Mouse (Mus musculus) kidney, embryonic 14.5 days (tissue): Measurements from ENCODE around the gene Tyro3. TPM values are rescaled to one million over a fixed set of nuclear protein-coding genes. Genes with fewer than 3 reads are reported as not detected.
A peak's percentile ranks its signal among the peaks of the same experiment; 100 is the strongest.

Experiments used
- ATAC-seq: fragments of 200-750 bp; cut with Nextera tagmentation; 2 replicates; pipeline ENCODE4 v1.8.0; 2017; ENCODE audit warnings: moderate number of reproducible peaks, mild to moderate bottlenecking, moderate TSS enrichment, moderate library complexity; ENCODE audit not compliant: low FRiP score, low TSS enrichment
- H3K27ac ChIP-seq: fragments of 300-500 bp; sonication (generic); 2 replicates; pipeline ENCODE4 v1.5.1; 2014; ENCODE audit warnings: low read depth, mild to moderate bottlenecking, low read length, moderate library complexity, mixed read lengths
- H3K27me3 ChIP-seq: fragments of 300-500 bp; sonication (generic); 2 replicates; pipeline ENCODE4 v1.6.1; 2014; ENCODE audit warnings: mild to moderate bottlenecking, low read length; ENCODE audit not compliant: control insufficient read depth, insufficient read depth
- H3K36me3 ChIP-seq: fragments of 300-500 bp; sonication (generic); 2 replicates; pipeline ENCODE4 v1.6.1; 2014; ENCODE audit warnings: low read length, mixed read lengths; ENCODE audit not compliant: control insufficient read depth, insufficient read depth
- H3K4me1 ChIP-seq: fragments of 300-500 bp; sonication (generic); 2 replicates; pipeline ENCODE4 v1.6.1; 2014; ENCODE audit warnings: low read length, mixed read lengths; ENCODE audit not compliant: control insufficient read depth, insufficient read depth
- H3K4me2 ChIP-seq: fragments of 300-500 bp; sonication (generic); replicated peaks from 2 replicates; pipeline ENCODE4 v1.6.1; 2014; ENCODE audit warnings: low read depth, mild to moderate bottlenecking, low read length
- H3K4me3 ChIP-seq: fragments of 300-500 bp; sonication (generic); 2 replicates; pipeline ENCODE4 v1.5.1; 2014; ENCODE audit warnings: mild to moderate bottlenecking, low read length
- H3K9ac ChIP-seq: fragments of 300-500 bp; sonication (generic); 2 replicates; pipeline ENCODE4 v1.6.1; 2014; ENCODE audit warnings: low read depth, mild to moderate bottlenecking, low read length, moderate library complexity
- H3K9me3 ChIP-seq: fragments of 300-500 bp; sonication (generic); 2 replicates; pipeline ENCODE4 v1.6.1; 2016; ENCODE audit warnings: low read length; ENCODE audit not compliant: control insufficient read depth
- WGBS: fragments of 180-500 bp; shearing (Covaris S2); extraction: QIAGEN DNeasy Blood & Tissue Kit; methylation state at CpG from one replicate; pipeline ENCODE4 v1.1.7; 2014; 5-methylcytosine and 5-hydroxymethylcytosine counted together
- polyA plus RNA-seq: library from polyadenylated mRNA; unstranded; fragments of >200 nt; fragmentation: Nextera tagmentation; extraction: Ambion mirVana; gene quantifications from 2 replicates; pipeline ENCODE4 v1.2.1, GENCODE M21; 2014

Gene Tyro3
- polyA plus RNA-seq, 1 experiment from 2014 or later: 13.8 TPM

DNA sequence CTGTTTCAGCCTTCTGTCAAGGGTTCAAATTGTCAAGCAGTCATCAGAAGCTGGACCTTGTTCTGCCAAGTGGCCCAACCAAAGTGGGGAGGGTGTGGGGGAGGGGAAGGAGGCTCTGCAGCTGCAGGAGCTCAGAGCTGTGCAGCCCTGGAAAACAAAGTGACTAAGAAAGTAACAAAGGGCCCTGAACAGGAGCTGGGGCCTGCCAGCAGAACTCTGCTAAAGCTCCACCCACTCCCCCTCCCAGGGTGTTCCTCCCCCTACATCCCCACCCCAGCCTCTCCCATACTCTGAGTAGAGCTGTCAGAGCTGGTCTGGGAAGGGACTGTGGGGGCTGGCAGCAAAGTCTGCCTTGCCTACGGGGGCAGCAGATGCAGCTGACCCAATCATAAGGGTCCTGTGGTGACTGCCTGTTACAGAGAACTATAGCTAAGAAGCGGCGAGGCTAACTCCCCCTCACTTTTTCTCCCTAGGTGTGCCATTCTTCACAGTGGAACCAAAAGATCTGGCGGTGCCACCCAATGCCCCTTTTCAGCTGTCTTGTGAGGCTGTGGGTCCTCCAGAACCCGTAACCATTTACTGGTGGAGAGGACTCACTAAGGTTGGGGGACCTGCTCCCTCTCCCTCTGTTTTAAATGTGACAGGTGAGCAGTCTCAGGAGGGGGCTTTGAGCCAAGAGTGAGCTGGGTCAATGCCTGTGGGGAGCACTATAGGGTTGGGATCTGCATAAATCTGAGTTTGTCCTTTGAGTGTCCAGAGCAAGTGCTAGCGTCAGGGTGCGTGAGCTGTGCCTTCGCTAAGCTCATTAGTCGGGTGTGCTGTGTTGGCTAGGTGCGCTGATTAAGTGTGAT is 5.5 kb downstream of the Tyro3 start:
- Histone ChIP-seq H3K4me1 (peaks cover 25% of the 10 kb centered on the region; the same call in 1 of the 2 replicates), H3K9me3 (no peaks in the 10 kb centered on the region), H3K4me2 (no peak overlapping the region), H3K27me3 (peaks cover 8% of the 10 kb centered on the region; the same call in 1 of the 2 replicates), H3K27ac (0 out of 2 replicates have a peak overlapping the region, but pooled peaks have one; percentile 4), H3K36me3 (no peaks in the 10 kb centered on the region; the same call in 1 of the 2 replicates), H3K9ac (no peak overlapping the region), H3K4me3 (no peak overlapping the region)
- WGBS: 47% methylated on average over 10 of the region's 10 CpGs
- ATAC-seq: peak; percentile 43; the same call in 1 of the 2 replicates

- H3K4me1 ChIP-seq: peaks cover 27% of the 10 kb centered on the region; the same call in 1 of the 2 replicates
- H3K4me2 ChIP-seq: no peak overlapping the region
- H3K9ac ChIP-seq: no peak overlapping the region
- no peaks in the 10 kb centered on the region for H3K9me3 ChIP-seq
- H3K27ac ChIP-seq: no peak overlapping the region
- no peak for ATAC-seq
- WGBS: 30% methylated on average over 6 of the region's 6 CpGs
- peaks cover 8% of the 10 kb centered on the region; the same call in 1 of the 2 replicates for H3K27me3 ChIP-seq
- peaks cover 2% of the 10 kb centered on the region; the same call in 1 of the 2 replicates for H3K36me3 ChIP-seq
- H3K4me3 ChIP-seq: no peak overlapping the region
Observed at GRCm38 (mm10) chr2:119803618-119804274, 6.2 kb downstream of the Tyro3 start.

GRCm38 (mm10) chr2:119804275-119804628 is 6.7 kb downstream of the Tyro3 start:
- peaks cover 4% of the 10 kb centered on the region; the same call in 1 of the 2 replicates for H3K36me3 ChIP-seq
- H3K9ac ChIP-seq: no peak overlapping the region
- peaks cover 8% of the 10 kb centered on the region; the same call in 1 of the 2 replicates for H3K27me3 ChIP-seq
- no peak overlapping the region for H3K27ac ChIP-seq
- peaks cover 30% of the 10 kb centered on the region; the same call in 1 of the 2 replicates for H3K4me1 ChIP-seq
- H3K4me3 ChIP-seq: no peak overlapping the region
- no peak overlapping the region for H3K4me2 ChIP-seq
- 51% methylated on average over 5 of the region's 5 CpGs for WGBS
- ATAC-seq: no peak
- no peaks in the 10 kb centered on the region for H3K9me3 ChIP-seq

DNA sequence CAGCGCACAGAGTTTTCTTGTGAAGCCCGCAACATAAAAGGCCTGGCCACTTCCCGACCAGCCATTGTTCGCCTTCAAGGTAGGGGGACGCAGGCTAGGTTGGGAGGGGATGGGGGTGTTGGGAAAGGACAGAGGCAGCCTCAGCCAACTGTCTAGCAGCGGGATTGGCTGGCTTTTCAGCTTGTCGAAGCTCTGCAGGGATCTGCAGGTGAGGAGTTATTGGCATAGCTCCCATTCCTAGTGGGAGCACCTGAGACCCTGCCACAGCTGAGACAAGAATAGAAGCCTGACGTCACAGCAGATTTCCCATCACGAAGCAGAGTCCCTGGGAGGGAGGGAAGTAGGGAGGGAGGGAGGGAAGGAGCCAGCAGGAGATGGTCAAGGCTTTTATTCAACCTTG is 7.2 kb downstream of the Tyro3 start:
- Histone ChIP-seq H3K9ac (no peak overlapping the region), H3K36me3 (peaks cover 5% of the 10 kb centered on the region; the same call in 1 of the 2 replicates), H3K9me3 (no peaks in the 10 kb centered on the region), H3K27ac (no peak overlapping the region; the same call in 1 of the 2 replicates), H3K4me1 (peaks cover 30% of the 10 kb centered on the region; the same call in 1 of the 2 replicates), H3K4me2 (no peak overlapping the region), H3K4me3 (no peak overlapping the region), H3K27me3 (peaks cover 8% of the 10 kb centered on the region; the same call in 1 of the 2 replicates)
- WGBS: 51% methylated on average over 9 of the region's 9 CpGs
- ATAC-seq: no peak

GRCm38 (mm10) chr2:119805536-119805935 is 8.0 kb downstream of the Tyro3 start:
- peaks cover 11% of the 10 kb centered on the region; the same call in 1 of the 2 replicates for H3K36me3 ChIP-seq
- H3K9ac ChIP-seq: no peak overlapping the region

DNA sequence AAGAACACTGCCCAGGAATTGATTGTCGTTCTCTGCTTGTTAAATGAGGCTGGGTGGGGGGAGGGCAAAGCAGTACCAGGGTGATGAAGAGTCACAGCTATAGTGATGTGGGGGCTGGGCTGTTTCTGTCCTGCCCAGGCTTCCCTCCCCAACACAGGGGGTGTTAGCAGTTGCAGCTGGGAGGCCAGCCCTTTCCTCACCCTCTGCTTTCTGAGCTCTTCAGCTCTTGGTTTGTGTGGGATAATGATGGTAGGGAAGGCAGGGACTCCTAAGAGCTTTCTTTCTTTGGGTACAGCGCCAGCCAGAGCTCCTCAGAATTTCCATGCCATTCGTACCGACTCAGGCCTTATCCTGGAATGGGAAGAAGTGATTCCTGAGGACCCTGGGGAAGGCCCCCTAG is 10.9 kb downstream of the Tyro3 start:
- Histone ChIP-seq H3K4me1 (peaks cover 10% of the 10 kb centered on the region; the same call in 1 of the 2 replicates), H3K4me2 (no peak overlapping the region), H3K4me3 (no peak overlapping the region), H3K9ac (no peak overlapping the region), H3K36me3 (peaks cover 15% of the 10 kb centered on the region; the same call in 1 of the 2 replicates), H3K27me3 (no peaks in the 10 kb centered on the region), H3K27ac (no peak overlapping the region), H3K9me3 (no peaks in the 10 kb centered on the region)
- WGBS: 23% methylated on average over 4 of the region's 4 CpGs
- ATAC-seq: no peak

More at GRCm38 (mm10) chr2:119805536-119805935, 8.0 kb downstream of the Tyro3 start:
- Histone ChIP-seq H3K9me3 (no peaks in the 10 kb centered on the region), H3K27ac (no peak overlapping the region), H3K4me1 (peaks cover 25% of the 10 kb centered on the region; the same call in 1 of the 2 replicates), H3K27me3 (peaks cover 8% of the 10 kb centered on the region; the same call in 1 of the 2 replicates), H3K4me3 (no peak overlapping the region), H3K4me2 (no peak overlapping the region)
- no peak for ATAC-seq
- WGBS: 66% methylated on average over 8 of the region's 8 CpGs

DNA sequence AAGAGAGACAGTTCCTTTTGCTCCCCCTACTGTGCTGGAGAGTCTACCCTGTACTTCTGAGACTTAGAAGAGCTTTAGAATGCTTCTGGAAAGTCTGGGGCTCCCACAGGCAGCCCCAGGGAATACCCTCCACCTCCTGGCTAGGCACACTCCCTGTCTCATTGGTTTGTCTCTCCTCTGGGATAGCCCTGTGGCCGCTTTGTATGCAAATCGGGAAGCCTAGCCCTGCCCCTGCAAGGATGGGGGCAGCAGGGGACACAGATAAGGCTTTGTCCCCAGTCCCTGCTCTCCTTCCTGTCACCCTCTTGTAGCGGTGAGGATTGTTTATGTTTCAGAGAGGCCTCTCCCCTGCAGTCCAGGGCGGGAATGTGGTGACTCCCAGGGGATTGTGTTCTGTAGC is 11.3 kb downstream of the Tyro3 start:
- Histone ChIP-seq H3K9me3 (no peaks in the 10 kb centered on the region), H3K36me3 (peaks cover 15% of the 10 kb centered on the region; the same call in 1 of the 2 replicates), H3K27ac (no peak overlapping the region), H3K27me3 (no peaks in the 10 kb centered on the region), H3K4me3 (no peak overlapping the region), H3K9ac (no peak overlapping the region), H3K4me2 (no peak overlapping the region), H3K4me1 (peaks cover 5% of the 10 kb centered on the region; the same call in 1 of the 2 replicates)
- 29% methylated on average over 4 of the region's 4 CpGs for WGBS
- ATAC-seq: no peak

DNA sequence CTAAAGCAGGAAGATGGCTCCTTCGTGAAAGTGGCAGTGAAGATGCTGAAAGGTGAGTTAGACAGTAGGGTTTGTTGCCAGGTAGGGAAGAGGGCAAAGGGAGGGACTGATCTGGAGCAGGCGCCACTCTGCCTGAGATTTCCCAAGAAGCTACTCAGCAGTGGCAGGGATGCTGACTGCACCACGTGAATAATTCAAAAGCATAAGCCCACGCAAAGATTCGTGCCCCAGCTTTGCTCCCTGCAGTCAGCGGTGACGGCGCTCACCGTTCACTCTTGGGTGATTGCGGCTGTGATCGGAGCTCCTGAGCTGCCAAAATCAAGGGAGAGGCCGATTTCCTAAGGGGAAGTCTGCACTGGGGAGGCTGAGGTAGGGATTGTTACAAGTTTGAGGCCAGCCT is 13.4 kb downstream of the Tyro3 start:
- Histone ChIP-seq H3K4me1 (0 out of 2 replicates have a peak, but pooled peaks cover 4% of the 10 kb centered on the region), H3K9ac (no peak overlapping the region), H3K27ac (no peak overlapping the region), H3K9me3 (no peaks in the 10 kb centered on the region), H3K36me3 (peaks cover 15% of the 10 kb centered on the region; the same call in 1 of the 2 replicates), H3K27me3 (no peaks in the 10 kb centered on the region), H3K4me2 (no peak overlapping the region), H3K4me3 (no peak overlapping the region)
- 78% methylated on average over 12 of the region's 12 CpGs for WGBS
- no peak for ATAC-seq
